8 mouse cellular contexts compared by ENCODE assay signal in genomic region chr11:59506713-59507074, GRCm38 (mm10). TPM values are rescaled to one million over a fixed set of nuclear protein-coding genes. Genes with fewer than 3 reads are reported as not detected.
DNase-seq lines count a peak whose midpoint lies in the region; ATAC-seq and TF ChIP-seq lines count a peak whose summit lies in the region.

No protein-coding gene starts in this region.

- no peaks in the 10 kb centered on the region for H3K9me3 ChIP-seq in heart, embryonic 10.5 days
- no peaks in the 10 kb centered on the region for H3K9me3 ChIP-seq in forebrain, embryonic 13.5 days (replicated peaks)
- H3K9me3 ChIP-seq in liver, embryonic 15.5 days (replicated peaks) = no peaks in the 10 kb centered on the region

- DNase-seq in heart, embryonic 10.5 days (ENCODE audit: low spot score) = no peak
- DNase-seq in heart, postnatal 36 days = no peak
- no peak for DNase-seq in right cerebral cortex, adult 18-20 months
- no peak for DNase-seq in cerebellum, postnatal 4 days (ENCODE audit: low spot score in 2 of 2)
- DNase-seq in cerebellum, adult 18-20 months = no peak

- under 1% methylated on average over 14 of the region's 14 CpGs for WGBS in heart, embryonic 10.5 days
- WGBS in forebrain, embryonic 13.5 days = 0% methylated on average over 14 of the region's 14 CpGs
- WGBS in liver, embryonic 15.5 days (ENCODE audit: insufficient replicate concordance) = 3% methylated on average over 14 of the region's 14 CpGs

- TF ChIP-seq CTCF in C2C12 (IDR thresholded peaks at IDR 0.05; ENCODE audit: control insufficient read depth, insufficient read depth, insufficient read length) = no peak

- H3K79me3 ChIP-seq in C2C12 (ENCODE audit: low read depth) = peaks cover 25% of the 10 kb centered on the region

- H3K4me2 ChIP-seq in forebrain, embryonic 13.5 days = peak overlapping the region; percentile 90
- peak overlapping the region; percentile 78 for H3K4me2 ChIP-seq in liver, embryonic 15.5 days

- peak overlapping the region; percentile 96 for H3K27ac ChIP-seq in heart, embryonic 10.5 days
- H3K27ac ChIP-seq in forebrain, embryonic 13.5 days = peak overlapping the region; percentile 91
- peak overlapping the region; percentile 78; the same call in 1 of the 2 replicates for H3K27ac ChIP-seq in liver, embryonic 15.5 days (replicated peaks)

- no peaks in the 10 kb centered on the region for H3K27me3 ChIP-seq in heart, embryonic 10.5 days (ENCODE audit: insufficient read depth, poor library complexity, severe bottlenecking)
- no peaks in the 10 kb centered on the region for H3K27me3 ChIP-seq in C2C12 (ENCODE audit: control insufficient read depth, insufficient read depth, insufficient read length)
- no peaks in the 10 kb centered on the region for H3K27me3 ChIP-seq in forebrain, embryonic 13.5 days
- H3K27me3 ChIP-seq in liver, embryonic 15.5 days = peaks cover 27% of the 10 kb centered on the region

- peak overlapping the region; percentile 64 for H3ac ChIP-seq in C2C12 (ENCODE audit: control insufficient read depth, insufficient read length, low read depth)

- peak overlapping the region; percentile 96 for H3K9ac ChIP-seq in forebrain, embryonic 13.5 days
- H3K9ac ChIP-seq in liver, embryonic 15.5 days = peak overlapping the region; percentile 68

- H3K4me1 ChIP-seq in heart, embryonic 10.5 days = peaks cover 21% of the 10 kb centered on the region
- peaks cover 23% of the 10 kb centered on the region for H3K4me1 ChIP-seq in forebrain, embryonic 13.5 days
- H3K4me1 ChIP-seq in liver, embryonic 15.5 days (replicated peaks) = peaks cover 18% of the 10 kb centered on the region

- peaks cover 58% of the 10 kb centered on the region for H3K79me2 ChIP-seq in C2C12 (ENCODE audit: control insufficient read depth, insufficient read depth)

- intact Hi-C loops in heart, postnatal 36 days (cut with DNase I) = no loop called here

- H3K36me3 ChIP-seq in heart, embryonic 10.5 days = peaks cover 40% of the 10 kb centered on the region
- H3K36me3 ChIP-seq in C2C12 (ENCODE audit: control insufficient read depth, insufficient read depth) = peaks cover 35% of the 10 kb centered on the region
- peaks cover 39% of the 10 kb centered on the region for H3K36me3 ChIP-seq in forebrain, embryonic 13.5 days (ENCODE audit: poor library complexity, severe bottlenecking)
- peaks cover 20% of the 10 kb centered on the region for H3K36me3 ChIP-seq in liver, embryonic 15.5 days (replicated peaks)

- peak overlapping the region; percentile 91 for H3K4me3 ChIP-seq in heart, embryonic 10.5 days
- peak overlapping the region; percentile 99 for H3K4me3 ChIP-seq in C2C12 (ENCODE audit: insufficient read depth, poor library complexity, severe bottlenecking)
- peak overlapping the region; percentile 89 for H3K4me3 ChIP-seq in forebrain, embryonic 13.5 days
- H3K4me3 ChIP-seq in liver, embryonic 15.5 days (replicated peaks) = peak overlapping the region; percentile 68

- peak; percentile 23; the same call in 1 of the 2 replicates for ATAC-seq in forebrain, embryonic 13.5 days
- ATAC-seq in liver, embryonic 15.5 days (ENCODE audit: insufficient read depth) = peak; percentile 15; the same call in 1 of the 2 replicates

TF ChIP-seq in C2C12, 6 proteins besides CTCF, POLR2A, EP300 and RAD21:
- TF ChIP-seq CEBPB (IDR thresholded peaks at IDR 0.05; ENCODE audit: low read depth) = no peak
- TF ChIP-seq MYOD1 (IDR thresholded peaks at IDR 0.05; ENCODE audit: control insufficient read depth, insufficient read length, low read depth) = no peak
- no peak for TF ChIP-seq MYOG (IDR thresholded peaks at IDR 0.05; ENCODE audit: control insufficient read depth, extremely low read depth, insufficient read length)
- no peak for TF ChIP-seq USF1 (IDR thresholded peaks at IDR 0.05; ENCODE audit: low read depth)
- no peak for TF ChIP-seq MAX (IDR thresholded peaks at IDR 0.05)
- no peak for TF ChIP-seq FOSL1 (IDR thresholded peaks at IDR 0.05; ENCODE audit: insufficient read depth, low read length, poor library complexity, severe bottlenecking)

RNA-seq across cellular contexts. Expression of gene Zkscan17, which starts 19.9 kb away (rescaled TPM):
- 19.9 and 22.9 TPM in 2 replicates for polyA plus RNA-seq in heart, embryonic 10.5 days (2016; fragmentation: Nextera tagmentation; extraction: Ambion mirVana)
- 10 to 100 TPM; 16.4 to 17.4 TPM for total RNA-seq in heart, postnatal 36 days (2021)
- polyA plus RNA-seq in C2C12 (2012; fragmentation: generic; extraction: Trizol) = 21.5 TPM
- 20.4 and 23.9 TPM in 2 replicates for polyA plus RNA-seq in forebrain, embryonic 13.5 days (2015; fragmentation: Nextera tagmentation; extraction: Ambion mirVana)
- 4.4 and 4.6 TPM in 2 replicates for polyA plus RNA-seq in liver, embryonic 15.5 days (2015; fragmentation: Nextera tagmentation; extraction: Ambion mirVana)

RNA-seq across cellular contexts. Expression of gene Zfp867, which starts 34.4 kb away (rescaled TPM):
- polyA plus RNA-seq in heart, embryonic 10.5 days (2016; fragmentation: Nextera tagmentation; extraction: Ambion mirVana) = 5.2 and 5.9 TPM in 2 replicates
- 1 to 10 TPM; 4.4 to 4.7 TPM for total RNA-seq in heart, postnatal 36 days (2021)
- 0.73 TPM for polyA plus RNA-seq in C2C12 (2012; fragmentation: generic; extraction: Trizol)
- 13.5 and 14.1 TPM in 2 replicates for polyA plus RNA-seq in forebrain, embryonic 13.5 days (2015; fragmentation: Nextera tagmentation; extraction: Ambion mirVana)
- polyA plus RNA-seq in liver, embryonic 15.5 days (2015; fragmentation: Nextera tagmentation; extraction: Ambion mirVana) = 1.4 and 1.5 TPM in 2 replicates

RNA-seq across cellular contexts. Expression of gene Nlrp3, which starts 34.7 kb away (rescaled TPM):
- 0.40 TPM in 1 of 2 replicates, not detected in the other for polyA plus RNA-seq in heart, embryonic 10.5 days (2016; fragmentation: Nextera tagmentation; extraction: Ambion mirVana)
- total RNA-seq in heart, postnatal 36 days (2021) = 1 to 10 TPM in 1 of 2 experiments, under 1 TPM in 1; 0.42 to 1.0 TPM
- 0.04 TPM for polyA plus RNA-seq in C2C12 (2012; fragmentation: generic; extraction: Trizol)
- 0.08 and 0.09 TPM in 2 replicates for polyA plus RNA-seq in forebrain, embryonic 13.5 days (2015; fragmentation: Nextera tagmentation; extraction: Ambion mirVana)
- 0.70 and 0.76 TPM in 2 replicates for polyA plus RNA-seq in liver, embryonic 15.5 days (2015; fragmentation: Nextera tagmentation; extraction: Ambion mirVana)

RNA-seq across cellular contexts. Expression of gene Snap47, which starts 55.7 kb away (rescaled TPM):
- polyA plus RNA-seq in heart, embryonic 10.5 days (2016; fragmentation: Nextera tagmentation; extraction: Ambion mirVana) = 120 and 123 TPM in 2 replicates
- 10 to 100 TPM; 33.0 to 37.7 TPM for total RNA-seq in heart, postnatal 36 days (2021)
- 54.3 TPM for polyA plus RNA-seq in C2C12 (2012; fragmentation: generic; extraction: Trizol)
- polyA plus RNA-seq in forebrain, embryonic 13.5 days (2015; fragmentation: Nextera tagmentation; extraction: Ambion mirVana) = 239 and 252 TPM in 2 replicates
- 25.4 and 27.1 TPM in 2 replicates for polyA plus RNA-seq in liver, embryonic 15.5 days (2015; fragmentation: Nextera tagmentation; extraction: Ambion mirVana)

RNA-seq across cellular contexts. Expression of gene Jmjd4, which starts 56.8 kb away (rescaled TPM):
- 14.5 and 15.3 TPM in 2 replicates for polyA plus RNA-seq in heart, embryonic 10.5 days (2016; fragmentation: Nextera tagmentation; extraction: Ambion mirVana)
- 10 to 100 TPM; 10.8 TPM for total RNA-seq in heart, postnatal 36 days (2021)
- polyA plus RNA-seq in C2C12 (2012; fragmentation: generic; extraction: Trizol) = 5.1 TPM
- polyA plus RNA-seq in forebrain, embryonic 13.5 days (2015; fragmentation: Nextera tagmentation; extraction: Ambion mirVana) = 12.5 and 13.0 TPM in 2 replicates
- polyA plus RNA-seq in liver, embryonic 15.5 days (2015; fragmentation: Nextera tagmentation; extraction: Ambion mirVana) = 3.9 and 4.3 TPM in 2 replicates
